Mouse (Mus musculus) adipose tissue, adult 10 weeks (tissue): ENCODE results near the gene Xlr4b. TPM values are rescaled to one million over a fixed set of nuclear protein-coding genes. Genes with fewer than 3 reads are reported as not detected.

ENCODE experiments used
- polyA plus RNA-seq: library from polyadenylated mRNA; stranded (reverse); fragments of 350-450 nt; fragmentation: Illumina TruSeq; extraction: RNeasy Lipid Tissue Mini Kit (QIAGEN cat#74804); gene quantifications from one replicate; pipeline ENCODE4 v1.2.3, GENCODE M21; 2014; ENCODE audit warnings: low read depth, low replicate concordance

Gene Xlr4b
- 3.8 TPM for polyA plus RNA-seq

GRCm38 (mm10) chrX:73213819-73214564 lies at the start of gene Xlr4b:
TSS of gene Xlr4b (plus strand) at chrX:73214333.

GRCm38 (mm10) chrX:73176889-73177288 lies 37.2 kb upstream of the Xlr4b start, which contains the start of gene Spin2d:
TSS of gene Spin2d (minus strand) at chrX:73176989.

GRCm38 (mm10) chrX:73191934-73192333 lies 22.2 kb upstream of the Xlr4b start, which contains the start of gene Xlr3b:
TSS of gene Xlr3b (plus strand) at chrX:73192207.

GRCm38 (mm10) chrX:73227914-73228605 lies 13.9 kb downstream of the Xlr4b start, which contains the start of gene F8a:
TSS of gene F8a (plus strand) at chrX:73228291.

GRCm38 (mm10) chrX:73242821-73243325 lies 28.7 kb downstream of the Xlr4b start, which contains the start of gene Xlr4c:
TSS of gene Xlr4c (minus strand) at chrX:73243130.

GRCm38 (mm10) chrX:73265270-73265669 lies 51.1 kb downstream of the Xlr4b start, which contains the start of gene Xlr3c:
TSS of gene Xlr3c (minus strand) at chrX:73265390.

Other genes with a start within 250 kb of the Xlr4b start
- gene Zfp185, start 227.0 kb upstream of the Xlr4b start, polyA plus RNA-seq, result 248 TPM
- not detected for gene Pnma5, start 177.2 kb upstream of the Xlr4b start, polyA plus RNA-seq
- gene Pnma3, start 149.5 kb upstream of the Xlr4b start, polyA plus RNA-seq, result not detected
- 24.2 TPM for gene Xlr4a, start 131.9 kb upstream of the Xlr4b start, polyA plus RNA-seq
- 4.9 TPM for gene Xlr3a, start 117.2 kb upstream of the Xlr4b start, polyA plus RNA-seq
- gene Gm14685, start 97.3 kb upstream of the Xlr4b start, polyA plus RNA-seq, result not detected
- gene Xlr5b, start 65.5 kb upstream of the Xlr4b start, polyA plus RNA-seq, result 0.25 TPM
- 2.2 TPM for gene DXBay18, start 64.9 kb upstream of the Xlr4b start, polyA plus RNA-seq
- gene Spin2d, start 37.3 kb upstream of the Xlr4b start, polyA plus RNA-seq, result not detected
- 4.5 TPM for gene Xlr3b, start 22.1 kb upstream of the Xlr4b start, polyA plus RNA-seq
- gene F8a, start 14.0 kb downstream of the Xlr4b start, polyA plus RNA-seq, result 7.4 TPM
- gene Xlr4c, start 28.8 kb downstream of the Xlr4b start, polyA plus RNA-seq, result 3.9 TPM
- 0.68 TPM for gene Xlr3c, start 51.1 kb downstream of the Xlr4b start, polyA plus RNA-seq
- gene Xlr5a, start 78.6 kb downstream of the Xlr4b start, polyA plus RNA-seq, result not detected
- not detected for gene Xlr5c, start 78.6 kb downstream of the Xlr4b start, polyA plus RNA-seq
- not detected for gene Gm45015, start 122.5 kb downstream of the Xlr4b start, polyA plus RNA-seq
- gene Zfp275, start 128.3 kb downstream of the Xlr4b start, polyA plus RNA-seq, result 18.0 TPM
- not detected for gene Gm18336, start 184.4 kb downstream of the Xlr4b start, polyA plus RNA-seq
- 0.10 TPM for gene Zfp92, start 196.8 kb downstream of the Xlr4b start, polyA plus RNA-seq
- gene Trex2, start 221.0 kb downstream of the Xlr4b start, polyA plus RNA-seq, result 2.0 TPM
- 19.9 TPM for gene Haus7, start 244.7 kb downstream of the Xlr4b start, polyA plus RNA-seq